Mouse (Mus musculus): ENCODE results near the gene Ap1g2. TPM values are rescaled to one million over a fixed set of nuclear protein-coding genes. Genes with fewer than 3 reads are reported as not detected.

The Ap1g2 gene
- polyA plus RNA-seq, 1 experiment from 2014 or later: 5.4 TPM

DNA sequence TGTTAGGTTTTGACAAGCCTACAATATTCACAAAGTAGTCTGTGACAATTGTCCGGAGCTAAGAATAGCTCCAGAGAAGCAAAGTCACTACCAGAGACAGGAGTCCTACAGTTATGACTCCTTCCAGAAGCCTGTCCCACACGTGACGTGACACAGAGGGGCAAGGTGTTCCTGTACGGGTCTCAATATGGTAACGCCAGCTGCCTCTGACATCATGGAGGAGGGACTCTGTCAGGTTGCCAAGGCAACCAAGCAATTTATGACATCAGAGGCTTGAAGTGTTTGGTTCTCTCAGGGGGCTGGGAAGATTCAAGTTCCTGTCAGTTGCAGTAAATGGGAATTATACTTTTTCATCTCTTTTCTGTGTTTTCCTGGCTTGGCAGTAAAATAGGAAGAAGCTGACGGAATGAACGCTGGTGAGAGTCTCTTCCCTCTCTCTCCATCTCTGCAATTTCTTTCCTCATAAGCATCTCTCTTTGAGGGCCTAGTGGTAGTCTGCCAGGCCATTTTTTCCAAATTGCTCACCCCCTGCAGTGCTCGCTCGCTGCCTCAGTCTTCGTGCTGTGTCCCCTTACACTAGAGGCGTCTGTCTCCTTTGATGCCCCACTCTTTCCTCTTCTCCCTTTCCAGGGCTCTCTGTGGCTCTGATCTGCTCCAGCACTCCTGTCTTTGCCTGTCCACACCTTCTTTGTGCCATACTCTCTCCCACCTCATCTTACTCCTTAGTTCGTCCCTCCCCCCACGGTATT is 17.0 kb downstream of the Ap1g2 start:
- Histone ChIP-seq H3K36me3 (ENCODE audit: control insufficient read depth, insufficient read depth, low read length) (no peaks in the 10 kb centered on the region), H3K4me3 (ENCODE audit: low read depth, low read length) (peak overlapping the region; percentile 73), H3K27ac (ENCODE audit: low read depth, low read length) (peak overlapping the region; percentile 69; the same call in 1 of the 2 replicates), H3K4me2 (ENCODE audit: low read depth, low read length) (peak overlapping the region; percentile 85), H3K4me1 (ENCODE audit: control insufficient read depth, insufficient read depth, low read length) (peaks cover 49% of the 10 kb centered on the region), H3K9ac (replicated peaks; ENCODE audit: low read depth, low read length) (peak overlapping the region; percentile 95; the same call in 1 of the 2 replicates), H3K9me3 (ENCODE audit: control insufficient read depth, low read length) (no peaks in the 10 kb centered on the region), H3K27me3 (ENCODE audit: control insufficient read depth, insufficient read depth, low read length) (no peaks in the 10 kb centered on the region)
- WGBS: 22% methylated on average over 13 of the region's 13 CpGs
- no peak for ATAC-seq (ENCODE audit: low read depth)

DNA sequence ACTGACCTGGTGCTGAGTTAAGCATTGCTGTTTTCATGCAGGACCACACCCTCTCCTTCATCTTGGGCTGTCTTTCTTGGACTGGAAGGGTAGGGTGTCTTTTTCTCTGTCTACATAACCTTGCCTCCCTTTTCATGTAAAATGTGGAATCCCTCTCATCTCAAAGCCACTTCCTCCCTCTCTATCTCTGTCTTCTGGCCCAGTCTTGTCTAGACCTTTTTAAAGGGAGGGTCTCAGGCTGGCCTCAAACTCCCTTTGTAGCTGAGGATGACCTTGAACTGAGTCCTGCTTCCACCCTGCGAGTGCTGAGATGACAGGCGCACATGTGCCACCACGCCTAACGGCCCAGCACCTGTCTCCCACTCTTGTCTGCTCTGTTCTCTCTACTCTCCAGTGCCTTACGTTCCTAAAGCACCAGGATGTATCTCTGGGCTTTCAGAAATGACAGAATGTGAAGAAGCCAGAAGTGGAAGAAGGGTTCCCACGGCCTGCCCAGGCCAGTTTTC is 20.3 kb downstream of the Ap1g2 start:
- H3K27me3 ChIP-seq (ENCODE audit: control insufficient read depth, insufficient read depth, low read length): no peaks in the 10 kb centered on the region
- no peak overlapping the region for H3K4me2 ChIP-seq (ENCODE audit: low read depth, low read length)
- no peak for ATAC-seq (ENCODE audit: low read depth)
- no peaks in the 10 kb centered on the region for H3K36me3 ChIP-seq (ENCODE audit: control insufficient read depth, insufficient read depth, low read length)
- no peak overlapping the region for H3K9ac ChIP-seq (replicated peaks; ENCODE audit: low read depth, low read length)
- H3K9me3 ChIP-seq (ENCODE audit: control insufficient read depth, low read length): no peaks in the 10 kb centered on the region
- H3K4me1 ChIP-seq (ENCODE audit: control insufficient read depth, insufficient read depth, low read length): peaks cover 52% of the 10 kb centered on the region
- H3K27ac ChIP-seq (ENCODE audit: low read depth, low read length): no peak overlapping the region
- H3K4me3 ChIP-seq (ENCODE audit: low read depth, low read length): no peak overlapping the region
- 82% methylated on average over 6 of the region's 6 CpGs for WGBS

DNA sequence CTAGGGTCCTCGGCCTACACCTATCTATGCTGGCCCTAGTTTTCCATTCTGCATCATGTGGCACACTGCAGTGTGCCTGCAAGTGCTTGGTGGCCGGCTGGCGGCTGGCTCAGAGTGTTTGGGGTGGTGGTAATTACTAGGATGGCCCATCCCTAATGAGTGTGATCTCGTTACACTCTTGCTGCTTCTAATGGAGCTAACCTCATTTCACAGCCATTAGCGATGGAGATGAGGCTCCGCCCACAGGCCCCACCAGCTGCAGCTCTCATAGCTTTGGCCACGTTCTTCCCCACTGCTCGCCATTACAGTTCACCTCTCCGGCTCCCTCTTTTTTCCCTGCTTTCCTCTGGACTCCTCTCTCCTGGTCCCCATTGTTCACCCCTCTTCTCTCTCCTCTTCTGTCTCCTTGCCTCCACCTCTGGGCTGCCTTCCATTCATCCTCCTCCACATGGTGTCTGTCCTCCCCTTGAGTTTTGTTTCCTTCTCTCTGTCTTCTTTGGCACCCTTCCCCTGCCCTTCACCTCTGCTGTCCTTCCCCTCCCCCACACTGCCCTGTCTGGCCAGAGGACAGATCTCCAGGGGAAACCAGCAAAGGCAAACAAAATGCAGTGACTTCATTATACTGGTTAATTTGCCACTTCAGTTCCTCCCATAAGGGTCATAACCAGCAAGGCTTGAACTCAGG is 20.9 kb downstream of the Ap1g2 start:
- Histone ChIP-seq H3K4me2 (ENCODE audit: low read depth, low read length) (peak overlapping the region; percentile 15; the same call in 1 of the 2 replicates), H3K36me3 (ENCODE audit: control insufficient read depth, insufficient read depth, low read length) (no peaks in the 10 kb centered on the region), H3K27me3 (ENCODE audit: control insufficient read depth, insufficient read depth, low read length) (no peaks in the 10 kb centered on the region), H3K9ac (replicated peaks; ENCODE audit: low read depth, low read length) (no peak overlapping the region), H3K4me3 (ENCODE audit: low read depth, low read length) (no peak overlapping the region), H3K27ac (ENCODE audit: low read depth, low read length) (peak overlapping the region; percentile 31; the same call in 1 of the 2 replicates), H3K4me1 (ENCODE audit: control insufficient read depth, insufficient read depth, low read length) (peaks cover 52% of the 10 kb centered on the region), H3K9me3 (ENCODE audit: control insufficient read depth, low read length) (no peaks in the 10 kb centered on the region)
- WGBS: 13% methylated on average over 9 of the region's 9 CpGs
- peak; percentile 50 for ATAC-seq (ENCODE audit: low read depth)

DNA sequence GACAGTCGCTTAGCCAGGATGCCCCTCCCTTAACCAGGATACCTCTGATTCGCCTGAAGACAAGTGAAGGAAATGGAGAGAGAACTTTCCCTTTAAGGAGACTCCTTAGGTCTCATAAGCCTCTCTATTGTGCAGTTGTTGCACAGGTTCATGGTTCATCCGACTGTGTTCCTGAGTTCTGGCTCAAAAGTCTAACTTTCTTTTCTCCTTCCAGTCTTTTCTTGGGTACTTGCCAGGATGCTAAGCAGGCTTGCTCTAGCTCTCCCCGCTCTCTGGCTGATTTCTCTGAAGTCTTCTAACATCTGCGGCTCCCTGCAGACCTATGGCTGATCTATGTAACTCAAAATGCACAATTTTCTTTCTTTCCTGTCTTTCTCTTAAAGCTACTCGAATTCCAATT is 22.9 kb downstream of the Ap1g2 start:
- Histone ChIP-seq H3K4me1 (ENCODE audit: control insufficient read depth, insufficient read depth, low read length) (peaks cover 46% of the 10 kb centered on the region), H3K9me3 (ENCODE audit: control insufficient read depth, low read length) (no peaks in the 10 kb centered on the region), H3K4me3 (ENCODE audit: low read depth, low read length) (no peak overlapping the region), H3K36me3 (ENCODE audit: control insufficient read depth, insufficient read depth, low read length) (no peaks in the 10 kb centered on the region), H3K4me2 (ENCODE audit: low read depth, low read length) (no peak overlapping the region), H3K9ac (replicated peaks; ENCODE audit: low read depth, low read length) (no peak overlapping the region), H3K27ac (ENCODE audit: low read depth, low read length) (no peak overlapping the region), H3K27me3 (ENCODE audit: control insufficient read depth, insufficient read depth, low read length) (no peaks in the 10 kb centered on the region)
- WGBS: 72% methylated on average over 6 of the region's 6 CpGs
- ATAC-seq (ENCODE audit: low read depth): no peak

DNA sequence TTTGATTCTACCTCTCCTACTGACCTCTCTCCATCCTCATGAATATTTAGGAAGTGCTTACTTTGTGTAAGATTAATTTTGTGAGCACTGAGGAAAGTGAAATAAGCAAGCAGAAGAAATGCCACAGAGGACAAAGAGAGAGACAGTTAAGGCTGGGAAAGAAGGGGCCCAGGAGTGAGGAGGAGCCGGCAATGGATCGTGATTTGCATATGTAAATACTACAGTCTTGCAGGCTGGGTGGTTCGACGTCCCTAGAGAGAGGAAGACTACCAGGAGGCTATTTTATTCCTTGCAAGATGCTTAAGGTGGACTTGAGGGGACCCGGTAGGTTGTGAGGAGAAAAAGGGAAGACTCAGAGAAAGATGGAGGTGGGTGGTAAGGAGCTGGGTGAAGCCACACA is 25.3 kb downstream of the Ap1g2 start:
- ATAC-seq (ENCODE audit: low read depth): no peak
- peaks cover 45% of the 10 kb centered on the region for H3K4me1 ChIP-seq (ENCODE audit: control insufficient read depth, insufficient read depth, low read length)
- H3K27ac ChIP-seq (ENCODE audit: low read depth, low read length): no peak overlapping the region

DNA sequence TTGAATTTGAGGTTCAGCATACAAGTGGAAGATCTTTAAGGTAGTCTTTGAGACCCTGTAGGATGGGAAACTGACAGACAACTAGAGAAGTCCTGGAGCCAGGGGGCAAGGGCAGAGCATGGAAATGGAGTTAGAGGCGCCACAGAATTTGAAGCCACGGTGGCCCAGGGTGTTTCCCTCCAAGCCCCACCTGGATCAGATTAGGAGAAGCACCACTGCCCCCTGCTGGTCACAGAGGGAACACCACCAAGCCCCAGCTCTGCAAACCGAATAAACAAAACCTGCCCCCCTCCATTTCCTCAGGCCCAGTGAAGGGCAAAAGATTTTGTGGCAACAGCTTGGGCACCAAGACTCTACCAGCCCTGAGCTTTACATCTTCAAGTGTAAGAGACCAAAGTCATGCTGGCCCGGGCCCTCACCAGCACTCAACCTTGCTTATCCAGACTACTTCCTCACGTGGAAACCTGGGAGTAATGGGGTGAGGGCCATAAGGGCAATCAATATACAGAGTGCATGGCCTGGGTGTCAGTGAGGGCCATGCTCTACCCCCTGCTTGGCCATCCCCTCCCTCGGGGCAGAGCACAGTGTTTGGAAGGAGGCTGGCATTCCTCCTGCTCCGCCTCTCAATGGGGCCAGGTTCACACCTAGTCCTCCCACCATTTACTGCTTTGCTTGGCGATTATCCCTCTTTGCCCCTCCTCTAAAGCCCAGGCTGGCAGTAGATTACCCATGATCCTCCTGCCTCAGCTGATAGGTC is 27.0 kb downstream of the Ap1g2 start:
- Histone ChIP-seq H3K4me2 (ENCODE audit: low read depth, low read length) (peak overlapping the region; percentile 33), H3K27ac (ENCODE audit: low read depth, low read length) (peak overlapping the region; percentile 91), H3K9ac (replicated peaks; ENCODE audit: low read depth, low read length) (peak overlapping the region; percentile 22; the same call in 1 of the 2 replicates), H3K27me3 (ENCODE audit: control insufficient read depth, insufficient read depth, low read length) (no peaks in the 10 kb centered on the region), H3K9me3 (ENCODE audit: control insufficient read depth, low read length) (no peaks in the 10 kb centered on the region), H3K36me3 (ENCODE audit: control insufficient read depth, insufficient read depth, low read length) (0 out of 2 replicates have a peak, but pooled peaks cover 6% of the 10 kb centered on the region), H3K4me1 (ENCODE audit: control insufficient read depth, insufficient read depth, low read length) (peaks cover 35% of the 10 kb centered on the region), H3K4me3 (ENCODE audit: low read depth, low read length) (0 out of 2 replicates have a peak overlapping the region, but pooled peaks have one; percentile 0)
- 14% methylated on average over 8 of the region's 8 CpGs for whole genome bisulfite sequencing
- ATAC-seq (ENCODE audit: low read depth): peak; percentile 31

More for the DNA sequence above, 25.3 kb downstream of the Ap1g2 start:
- H3K4me2 ChIP-seq (ENCODE audit: low read depth, low read length): no peak overlapping the region
- H3K9me3 ChIP-seq (ENCODE audit: control insufficient read depth, low read length): no peaks in the 10 kb centered on the region
- 12% methylated on average over 5 of the region's 5 CpGs for WGBS
- no peak overlapping the region for H3K4me3 ChIP-seq (ENCODE audit: low read depth, low read length)
- no peak overlapping the region for H3K9ac ChIP-seq (replicated peaks; ENCODE audit: low read depth, low read length)
- H3K36me3 ChIP-seq (ENCODE audit: control insufficient read depth, insufficient read depth, low read length): no peaks in the 10 kb centered on the region
- no peaks in the 10 kb centered on the region for H3K27me3 ChIP-seq (ENCODE audit: control insufficient read depth, insufficient read depth, low read length)

DNA sequence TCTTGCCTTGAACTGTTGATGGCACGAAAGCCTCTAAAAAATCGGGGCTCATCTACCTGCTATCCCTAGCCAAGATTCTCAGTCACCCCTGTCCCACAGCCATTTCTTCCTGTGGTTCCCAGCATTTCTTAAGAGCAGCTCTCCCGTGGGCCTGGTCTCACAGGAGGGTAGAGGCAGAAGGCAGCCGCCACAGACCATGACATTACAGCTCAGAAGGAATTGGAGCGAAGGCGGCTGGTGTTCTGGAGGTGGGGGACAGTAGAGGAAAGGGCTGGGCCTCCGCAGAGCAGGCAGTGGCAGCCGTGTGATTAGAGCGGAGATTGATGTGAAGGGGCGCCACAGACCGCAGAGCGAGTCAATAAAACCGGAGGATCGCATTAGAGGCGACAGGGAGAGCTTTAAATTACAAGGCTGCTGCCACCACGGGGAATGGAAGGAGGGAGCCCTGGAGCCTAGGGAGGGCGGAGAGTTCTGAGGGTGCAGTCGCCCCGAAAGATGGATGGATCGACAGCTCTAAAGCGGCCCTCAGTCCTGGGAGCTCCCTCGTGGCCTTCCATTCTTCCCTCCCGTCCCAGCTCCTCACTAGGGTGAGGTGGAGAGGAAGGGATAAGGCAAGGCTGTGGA is 27.9 kb downstream of the Ap1g2 start:
- under 1% methylated on average over 23 of the region's 23 CpGs for WGBS
- Histone ChIP-seq H3K4me1 (ENCODE audit: control insufficient read depth, insufficient read depth, low read length) (peaks cover 36% of the 10 kb centered on the region), H3K4me3 (ENCODE audit: low read depth, low read length) (0 out of 2 replicates have a peak overlapping the region, but pooled peaks have one; percentile 0), H3K4me2 (ENCODE audit: low read depth, low read length) (peak overlapping the region; percentile 33), H3K9me3 (ENCODE audit: control insufficient read depth, low read length) (no peaks in the 10 kb centered on the region), H3K36me3 (ENCODE audit: control insufficient read depth, insufficient read depth, low read length) (peaks cover 11% of the 10 kb centered on the region; the same call in 1 of the 2 replicates), H3K9ac (replicated peaks; ENCODE audit: low read depth, low read length) (peak overlapping the region; percentile 25; the same call in 1 of the 2 replicates), H3K27me3 (ENCODE audit: control insufficient read depth, insufficient read depth, low read length) (no peaks in the 10 kb centered on the region), H3K27ac (ENCODE audit: low read depth, low read length) (peak overlapping the region; percentile 91)
- ATAC-seq (ENCODE audit: low read depth): peak; percentile 84

Data from neural tube, embryonic 14.5 days (tissue).